Mouse (Mus musculus): ENCODE data around the gene Cdh18. TPM values are rescaled to one million over a fixed set of nuclear protein-coding genes. Genes with fewer than 3 reads are reported as not detected.
"Not testable (repeated sequence)": the region's sequence is repeated elsewhere in the genome, so short reads cannot be mapped to it uniquely, and the experiment has no call there.

The Cdh18 gene
- polyA plus RNA-seq, 1 experiment from 2014 or later, result not detected

- ATAC-seq, result no peak
- no peak for TF ChIP-seq CTCF (IDR thresholded peaks at IDR 0.05)
- DNase-seq (ENCODE audit: low read depth, low spot score), result no peak
- ChIA-PET POLR2A (no interaction called here), CTCF (no interaction called here)
- in situ Hi-C loops (cut with MboI; ENCODE audit: low pct_unique_long_range_greater_than_20kb), result no loop called here
- no peaks in the 10 kb centered on the region for H3K27me3 ChIP-seq
Measured at GRCm38 (mm10) chr15:23257751-23258440, 709.1 kb downstream of the Cdh18 start.

GRCm38 (mm10) chr15:23278421-23278820, 729.6 kb downstream of the Cdh18 start:
- TF ChIP-seq CTCF (IDR thresholded peaks at IDR 0.05), result no peak
- H3K27me3 ChIP-seq, result peaks cover 6% of the 10 kb centered on the region
- ChIA-PET POLR2A (no interaction called here), CTCF (no interaction called here)
- no peak for DNase-seq (ENCODE audit: low read depth, low spot score)
- in situ Hi-C loops (cut with MboI; ENCODE audit: low pct_unique_long_range_greater_than_20kb), result no loop called here
- ATAC-seq, result no peak

GRCm38 (mm10) chr15:23305018-23305417, 756.2 kb downstream of the Cdh18 start:
- ATAC-seq, result no peak
- no peak for TF ChIP-seq CTCF (IDR thresholded peaks at IDR 0.05)
- no peak for DNase-seq (ENCODE audit: low read depth, low spot score)
- ChIA-PET CTCF (no interaction called here), POLR2A (no interaction called here)
- H3K27me3 ChIP-seq, result no peaks in the 10 kb centered on the region
- in situ Hi-C loops (cut with MboI; ENCODE audit: low pct_unique_long_range_greater_than_20kb), result no loop called here

GRCm38 (mm10) chr15:23316766-23317165, 767.9 kb downstream of the Cdh18 start:
- ATAC-seq (no peak), DNase-seq (ENCODE audit: low read depth, low spot score) (no peak)
- no peak for TF ChIP-seq CTCF (IDR thresholded peaks at IDR 0.05)
- ChIA-PET POLR2A (no interaction called here), CTCF (no interaction called here)
- H3K27me3 ChIP-seq, result no peaks in the 10 kb centered on the region
- in situ Hi-C loops (cut with MboI; ENCODE audit: low pct_unique_long_range_greater_than_20kb), result no loop called here

GRCm38 (mm10) chr15:23317409-23317808, 768.6 kb downstream of the Cdh18 start:
- DNase-seq (ENCODE audit: low read depth, low spot score), result no peak
- H3K27me3 ChIP-seq, result no peaks in the 10 kb centered on the region
- TF ChIP-seq CTCF (IDR thresholded peaks at IDR 0.05), result no peak
- no peak for ATAC-seq
- ChIA-PET POLR2A (no interaction called here), CTCF (no interaction called here)
- in situ Hi-C loops (cut with MboI; ENCODE audit: low pct_unique_long_range_greater_than_20kb), result no loop called here

GRCm38 (mm10) chr15:23340338-23340737, 791.5 kb downstream of the Cdh18 start:
- in situ Hi-C loops (cut with MboI; ENCODE audit: low pct_unique_long_range_greater_than_20kb), result not testable (repeated sequence)

GRCm38 (mm10) chr15:23351078-23351477, 802.3 kb downstream of the Cdh18 start:
- ChIA-PET CTCF (no interaction called here), POLR2A (no interaction called here)
- in situ Hi-C loops (cut with MboI; ENCODE audit: low pct_unique_long_range_greater_than_20kb), result no loop called here
- DNase-seq (ENCODE audit: low read depth, low spot score) (no peak), ATAC-seq (no peak)
- TF ChIP-seq CTCF (IDR thresholded peaks at IDR 0.05), result no peak
- H3K27me3 ChIP-seq, result no peaks in the 10 kb centered on the region

More at GRCm38 (mm10) chr15:23340338-23340737, 791.5 kb downstream of the Cdh18 start:
- H3K27me3 ChIP-seq; CTCF ChIA-PET; ATAC-seq; DNase-seq (ENCODE audit: low read depth, low spot score); POLR2A ChIA-PET: not testable (repeated sequence)

GRCm38 (mm10) chr15:23366325-23366724, 817.5 kb downstream of the Cdh18 start:
- in situ Hi-C loops (cut with MboI; ENCODE audit: low pct_unique_long_range_greater_than_20kb), result no loop called here
- CTCF ChIA-PET, result no interaction called here
- DNase-seq (ENCODE audit: low read depth, low spot score) (no peak), ATAC-seq (no peak)
- no peaks in the 10 kb centered on the region for H3K27me3 ChIP-seq
- no peak for TF ChIP-seq CTCF (IDR thresholded peaks at IDR 0.05)
- POLR2A ChIA-PET, result no interaction called here

- H3K27me3 ChIP-seq, result no peaks in the 10 kb centered on the region
- no peak for DNase-seq (ENCODE audit: low read depth, low spot score)
- ChIA-PET CTCF (no interaction called here), POLR2A (no interaction called here)
- ATAC-seq, result no peak
- in situ Hi-C loops (cut with MboI; ENCODE audit: low pct_unique_long_range_greater_than_20kb), result no loop called here
- TF ChIP-seq CTCF (IDR thresholded peaks at IDR 0.05), result no peak
Measured at GRCm38 (mm10) chr15:23367712-23368111, 818.9 kb downstream of the Cdh18 start.

- in situ Hi-C loops (cut with MboI; ENCODE audit: low pct_unique_long_range_greater_than_20kb), result no loop called here
- no peak for DNase-seq (ENCODE audit: low read depth, low spot score)
- H3K27me3 ChIP-seq, result no peaks in the 10 kb centered on the region
- no peak for ATAC-seq
- ChIA-PET POLR2A (no interaction called here), CTCF (no interaction called here)
- TF ChIP-seq CTCF (IDR thresholded peaks at IDR 0.05), result no peak
Measured at GRCm38 (mm10) chr15:23378016-23378750, 829.4 kb downstream of the Cdh18 start.

GRCm38 (mm10) chr15:23385816-23386215, 837.0 kb downstream of the Cdh18 start:
- ATAC-seq (no peak), DNase-seq (ENCODE audit: low read depth, low spot score) (no peak)
- ChIA-PET CTCF (no interaction called here), POLR2A (no interaction called here)
- no peaks in the 10 kb centered on the region for H3K27me3 ChIP-seq
- no peak for TF ChIP-seq CTCF (IDR thresholded peaks at IDR 0.05)
- in situ Hi-C loops (cut with MboI; ENCODE audit: low pct_unique_long_range_greater_than_20kb), result no loop called here

- no peak for ATAC-seq
- POLR2A ChIA-PET, result no interaction called here
- DNase-seq (ENCODE audit: low read depth, low spot score), result no peak
- H3K27me3 ChIP-seq, result no peaks in the 10 kb centered on the region
- no peak for TF ChIP-seq CTCF (IDR thresholded peaks at IDR 0.05)
- CTCF ChIA-PET, result no interaction called here
- in situ Hi-C loops (cut with MboI; ENCODE audit: low pct_unique_long_range_greater_than_20kb), result no loop called here
Measured at GRCm38 (mm10) chr15:23396646-23397045, 847.8 kb downstream of the Cdh18 start.

All from Patski (cell line).